Mouse (Mus musculus) right cerebral cortex, postnatal 25 days (tissue): ENCODE measurements around the gene Myo6.
A peak's percentile ranks its signal among the peaks of the same experiment; 100 is the strongest.

ENCODE experiments used
- DNase-seq: peaks from one replicate; pipeline ENCODE4 v3.0.0; 2022

The Myo6 gene

DNA sequence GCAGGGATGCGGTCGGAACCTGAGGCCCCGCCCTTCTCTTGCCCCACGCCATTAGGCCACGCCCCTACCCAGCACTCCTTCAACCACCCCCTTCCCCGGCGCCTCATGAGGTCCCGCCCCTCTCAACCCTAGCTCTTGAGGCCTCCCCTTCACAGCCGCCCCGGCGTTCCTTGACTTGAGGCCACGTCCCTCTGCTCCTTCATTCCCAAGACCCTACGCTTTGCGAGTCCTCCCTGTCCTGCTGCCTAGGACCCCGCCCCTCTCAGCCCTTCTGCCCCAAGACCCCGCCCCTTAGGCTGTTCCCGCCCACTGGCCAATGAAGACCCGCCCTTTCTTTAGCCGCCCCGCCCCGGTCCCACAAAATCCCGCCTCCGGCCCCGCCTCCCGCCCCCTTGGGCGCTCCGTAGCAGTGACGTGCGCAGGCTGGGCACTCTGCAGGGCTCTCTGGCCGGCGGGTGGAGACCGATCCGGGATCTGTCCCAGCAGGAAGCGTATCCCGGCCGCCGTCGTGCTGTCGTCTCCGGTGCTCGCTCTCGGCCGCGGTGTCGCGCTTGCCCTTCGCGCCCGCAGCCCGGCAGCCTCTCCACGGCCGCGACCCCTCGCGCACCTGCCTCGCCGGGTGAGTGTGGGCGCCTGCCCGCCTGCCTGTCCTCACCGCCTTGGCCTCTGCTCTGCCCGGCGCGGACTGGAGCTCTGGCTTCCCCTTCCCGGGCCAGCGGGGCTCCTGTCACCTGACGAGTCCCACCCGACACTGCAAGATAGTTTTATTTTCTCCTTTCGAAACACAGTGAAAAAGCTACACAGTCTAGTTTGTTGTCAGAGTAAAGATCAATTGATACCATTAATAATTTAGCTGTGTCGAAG is at the start of gene Myo6:
Gene Myo6, plus strand, starts transcription at position 421 of the 864 bp plus-strand sequence.
- DNase-seq = peak; percentile 94

DNA sequence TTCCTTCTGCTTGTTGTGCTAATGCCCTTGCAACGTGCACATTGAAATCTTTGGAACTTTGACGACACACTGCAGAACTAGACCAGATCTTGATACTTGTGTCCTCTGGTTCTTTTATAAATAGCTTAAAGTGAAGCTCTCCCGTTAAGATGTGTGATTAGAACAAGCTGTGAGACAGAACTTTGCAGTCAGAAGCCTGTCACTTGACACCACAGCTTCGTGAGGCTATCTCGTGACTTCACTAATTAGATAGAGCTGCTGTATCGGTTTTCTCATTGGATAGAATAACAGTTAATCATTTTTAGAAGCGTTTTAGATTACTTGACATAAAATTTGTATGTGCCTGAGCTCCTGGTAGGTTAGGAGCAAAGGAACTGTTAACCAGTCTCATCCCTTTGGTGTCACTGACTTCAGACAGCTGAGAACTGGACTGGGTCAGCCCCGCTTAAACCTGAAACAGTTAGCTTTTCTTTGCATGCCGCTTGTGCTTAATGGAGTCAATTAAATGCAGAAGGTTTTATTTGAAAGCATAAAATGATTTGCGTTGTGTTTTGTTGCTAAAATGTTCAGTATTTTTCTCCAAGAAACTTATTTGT is 18.7 kb upstream of the Myo6 start:
- DNase-seq = no peak

DNA sequence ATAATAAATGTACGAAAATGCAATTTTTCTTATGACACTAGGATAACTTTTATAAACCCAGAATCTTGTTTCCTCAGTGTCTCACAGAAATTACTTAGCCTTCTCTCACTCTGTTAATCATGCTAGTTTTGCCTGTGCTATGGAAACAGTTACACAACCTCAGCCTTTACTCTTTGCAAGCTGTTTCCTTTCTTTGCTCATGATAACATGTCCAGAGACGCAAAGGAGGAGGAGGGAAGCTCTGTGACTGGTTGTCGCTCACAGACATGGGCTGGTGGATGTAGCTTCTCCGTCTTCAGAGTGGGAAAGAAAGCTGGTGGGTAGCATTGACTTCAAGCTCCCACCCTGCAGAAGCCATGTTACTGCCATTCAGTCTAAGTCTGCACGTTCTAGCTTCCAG is 15.2 kb upstream of the Myo6 start:
- no peak for DNase-seq

DNA sequence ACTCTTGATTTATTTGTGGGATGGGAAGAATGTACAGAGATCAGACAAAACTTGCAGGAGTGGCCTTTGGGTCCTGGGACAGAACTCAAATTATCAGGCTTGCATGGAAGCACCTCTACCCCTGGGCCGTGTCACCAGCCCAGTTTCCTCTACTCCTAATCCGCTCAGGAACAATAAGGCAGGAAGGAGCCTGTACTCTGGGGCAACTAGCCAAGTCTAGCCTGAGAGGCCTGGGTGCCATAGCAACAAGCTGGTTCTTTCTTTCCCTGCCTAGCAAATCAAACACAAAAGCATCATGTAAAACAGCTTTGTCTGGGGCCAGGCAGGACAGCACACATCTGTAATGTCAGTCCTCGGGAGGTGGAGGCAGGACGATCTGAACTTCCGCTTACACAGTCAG is 9.6 kb upstream of the Myo6 start:
- DNase-seq = peak; percentile 24

DNA sequence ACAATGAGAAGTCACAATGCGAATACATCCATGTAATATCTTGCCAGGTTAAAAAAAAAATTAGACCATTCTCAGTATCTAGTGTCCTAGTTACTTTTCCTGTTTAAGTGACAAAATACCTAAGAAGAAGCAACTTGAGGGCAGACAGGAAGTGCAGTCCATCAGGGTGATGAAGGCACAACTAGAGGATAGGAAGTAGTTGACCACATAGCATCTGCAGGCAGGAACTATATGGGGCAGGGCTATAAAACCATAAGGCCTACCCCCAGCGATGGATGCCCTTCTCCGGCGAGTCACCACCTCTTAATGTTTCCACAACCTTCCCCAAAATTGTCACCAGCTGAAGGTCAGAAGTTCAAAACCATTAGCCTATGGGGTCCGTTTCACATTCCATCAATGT is 8.1 kb upstream of the Myo6 start:
- DNase-seq = no peak

DNA sequence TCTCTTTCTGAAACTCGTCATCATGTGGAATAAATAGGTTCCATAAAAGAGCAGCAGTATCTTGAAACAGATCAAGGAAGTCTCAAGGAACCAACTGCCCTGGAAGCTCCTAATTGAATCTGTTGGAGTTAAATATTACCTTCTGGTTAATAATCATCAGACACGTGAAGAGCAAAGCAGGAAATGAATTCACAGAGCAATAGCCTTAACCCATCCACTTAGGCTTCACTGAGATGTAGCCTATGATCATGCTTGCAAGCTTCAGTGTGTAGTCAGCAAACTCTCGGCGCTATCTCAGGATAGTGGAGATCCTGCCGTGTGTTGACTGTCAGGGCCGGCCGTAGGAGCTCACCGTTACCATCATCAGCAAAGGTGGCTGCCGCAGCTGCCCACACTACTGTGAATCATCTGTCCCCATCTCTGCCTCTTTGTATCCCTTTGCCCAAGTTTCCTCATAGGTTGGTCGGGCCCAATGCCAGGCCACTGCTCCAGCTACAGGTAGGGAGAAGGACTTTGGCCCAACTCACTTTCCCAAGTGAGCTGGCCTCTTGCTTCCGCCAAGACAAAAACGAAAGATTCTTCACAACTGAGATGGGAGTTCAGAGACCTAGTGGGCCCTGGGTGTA is 6.9 kb upstream of the Myo6 start:
- no peak for DNase-seq

DNA sequence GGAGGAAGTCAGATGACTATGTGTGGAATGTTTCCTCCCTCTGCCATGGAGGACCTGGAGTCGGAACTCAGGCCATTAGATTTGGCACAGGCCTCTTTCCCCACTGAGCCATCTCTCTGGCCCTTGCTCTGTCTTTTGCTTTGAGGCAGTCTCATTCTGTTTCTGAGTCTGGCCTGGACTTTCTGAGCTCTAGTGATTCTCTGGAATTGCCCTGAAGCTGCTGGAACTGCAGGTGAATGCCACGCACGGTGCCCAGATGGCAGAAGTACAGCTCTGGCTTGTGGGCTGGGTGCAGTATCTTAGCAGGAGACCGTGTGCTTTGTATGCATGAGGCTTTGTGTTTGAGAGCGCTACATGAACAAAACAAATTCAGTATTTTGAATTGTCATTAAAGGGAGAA is 5.9 kb upstream of the Myo6 start:
- DNase-seq = no peak

DNA sequence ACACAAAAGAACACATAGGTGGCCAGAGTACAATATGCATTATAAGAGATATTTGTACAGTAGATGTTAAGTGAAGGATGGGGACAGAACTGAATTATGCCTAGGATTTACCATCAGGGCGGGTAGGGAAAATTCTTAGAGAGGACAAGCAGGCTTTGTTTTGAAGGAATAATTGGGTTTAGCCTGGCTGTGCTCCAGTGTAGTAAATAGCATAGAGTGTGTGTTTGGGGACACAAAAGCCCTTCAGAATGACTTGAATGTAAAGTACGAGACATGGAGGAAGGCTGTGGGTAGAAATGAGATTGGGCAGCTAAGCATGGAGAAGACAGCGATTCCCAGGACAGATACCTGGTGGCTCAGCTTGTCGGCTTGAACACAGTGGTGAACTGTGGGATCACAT is 3.4 kb upstream of the Myo6 start:
- DNase-seq = no peak

DNA sequence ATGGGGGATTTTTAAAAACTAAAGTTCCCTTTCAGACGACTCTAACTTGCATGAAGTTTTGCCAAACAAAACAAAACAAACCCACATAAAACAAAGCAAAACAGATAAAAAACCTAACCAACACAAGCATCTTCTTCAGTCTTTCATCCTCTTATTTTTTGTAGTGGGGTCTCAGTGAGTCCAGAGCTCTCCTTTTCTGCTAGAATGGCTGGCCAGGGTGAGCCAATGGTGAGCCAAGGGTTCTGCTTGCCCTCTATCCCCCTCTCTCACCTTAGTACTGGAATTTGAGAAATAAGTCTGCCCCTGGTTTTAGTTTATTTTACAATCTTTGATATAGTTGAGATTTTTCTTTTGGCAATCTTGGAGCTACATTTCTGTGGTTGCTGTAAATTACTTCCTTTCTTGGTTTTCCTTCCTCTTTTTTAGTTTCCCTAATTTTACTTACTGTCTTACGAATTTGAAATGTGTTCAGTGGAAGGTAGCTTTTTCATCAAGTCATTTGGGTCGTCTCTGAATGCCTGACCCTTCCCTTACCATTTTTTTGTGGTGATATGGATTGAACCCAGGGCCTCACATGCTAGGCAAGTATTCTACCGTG is 1.6 kb upstream of the Myo6 start:
- DNase-seq = no peak

DNA sequence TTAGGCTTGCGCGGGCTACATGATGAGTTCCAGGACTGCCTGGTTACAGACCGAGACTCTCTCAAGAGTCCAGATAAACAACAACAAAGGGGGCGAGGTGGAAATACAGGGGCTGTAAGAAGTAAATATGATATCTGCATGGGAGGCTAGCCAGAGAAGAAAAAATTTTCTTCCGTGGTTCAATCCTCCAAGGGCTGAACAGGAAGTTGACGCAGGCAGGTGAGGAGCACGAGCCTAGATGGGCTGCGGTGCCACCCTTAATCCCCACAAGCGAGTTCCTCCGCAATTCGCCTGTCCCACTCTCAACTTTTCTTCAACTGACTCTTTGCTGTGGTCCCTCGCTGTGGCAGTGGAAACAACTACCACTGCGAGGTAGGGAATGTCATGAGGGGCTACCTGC is 640 bp upstream of the Myo6 start:
- no peak for DNase-seq

DNA sequence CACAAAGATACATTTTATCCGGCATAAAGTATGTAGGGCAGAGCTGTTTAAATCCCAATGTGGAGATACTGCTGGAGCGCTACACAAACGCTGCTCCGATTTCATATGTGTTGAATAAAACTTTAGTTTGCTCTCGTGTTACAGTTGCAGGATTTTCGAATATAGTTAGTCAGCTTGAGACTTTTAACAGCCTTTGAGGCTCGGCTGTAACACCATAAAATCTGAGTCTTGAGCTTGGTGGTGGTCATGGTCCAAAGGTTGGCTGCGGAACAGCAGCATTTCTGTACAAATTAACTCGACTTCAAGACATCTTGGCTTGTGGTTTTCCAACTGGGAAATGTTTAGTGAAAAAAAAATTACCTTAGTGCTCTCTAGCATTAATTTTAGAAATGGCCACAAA is 859 bp downstream of the Myo6 start:
- DNase-seq = no peak

DNA sequence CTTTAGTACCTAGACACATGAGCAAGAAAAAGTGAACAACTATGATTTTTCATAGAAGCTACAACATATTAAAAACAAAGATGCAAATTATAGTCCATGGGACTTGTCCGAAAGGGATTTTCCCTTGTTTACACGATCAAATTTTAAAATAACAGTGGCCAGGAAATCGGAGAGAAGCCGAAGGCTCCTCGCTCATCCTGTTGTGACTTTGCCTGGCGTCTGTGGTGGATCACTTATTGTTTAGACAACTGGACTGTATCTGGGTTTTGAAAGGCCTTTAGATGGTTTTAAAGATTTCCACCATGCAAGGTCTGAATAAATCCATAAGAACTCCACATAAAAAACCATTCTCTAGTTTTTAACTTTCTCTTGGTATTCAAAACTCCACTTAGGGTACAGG is 1.6 kb downstream of the Myo6 start:
- no peak for DNase-seq

DNA sequence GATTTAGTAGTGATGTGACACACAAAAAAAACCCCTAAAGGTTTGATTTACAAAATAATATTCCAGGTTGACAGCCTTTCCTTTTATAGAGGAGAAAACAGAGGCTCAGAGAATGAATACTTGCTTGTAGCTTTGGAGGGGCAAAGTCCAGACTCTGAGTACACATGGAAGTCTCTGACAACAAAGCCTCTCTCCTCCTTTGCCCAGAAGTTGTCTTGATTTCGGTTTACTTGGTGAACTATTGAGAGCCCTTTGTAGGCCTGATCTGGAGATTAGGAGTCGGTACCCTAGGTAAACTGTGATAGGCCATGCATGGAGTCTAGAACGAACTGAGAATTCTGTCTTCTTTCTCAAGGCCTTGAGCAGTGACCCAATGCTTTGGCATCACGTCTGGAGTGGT is 2.3 kb downstream of the Myo6 start:
- no peak for DNase-seq

DNA sequence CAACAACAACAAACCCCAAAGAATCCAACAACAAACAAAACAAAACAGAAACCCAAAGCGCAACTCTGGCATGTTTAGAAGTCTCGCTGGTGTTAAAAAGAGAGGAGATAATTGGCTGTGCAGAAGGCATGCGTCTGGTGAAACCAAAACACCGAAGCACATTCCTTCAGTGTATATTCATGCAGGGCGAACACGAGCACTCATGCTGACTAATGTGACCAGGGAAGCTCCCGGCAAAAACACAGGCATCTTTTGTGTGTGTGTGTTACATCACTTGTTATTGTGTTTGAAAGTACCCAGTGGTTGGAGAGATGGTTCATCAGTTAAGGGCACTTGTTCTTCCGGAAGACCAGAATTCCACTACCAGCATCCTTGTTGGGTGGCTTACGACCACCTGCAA is 4.7 kb downstream of the Myo6 start:
- DNase-seq = no peak

DNA sequence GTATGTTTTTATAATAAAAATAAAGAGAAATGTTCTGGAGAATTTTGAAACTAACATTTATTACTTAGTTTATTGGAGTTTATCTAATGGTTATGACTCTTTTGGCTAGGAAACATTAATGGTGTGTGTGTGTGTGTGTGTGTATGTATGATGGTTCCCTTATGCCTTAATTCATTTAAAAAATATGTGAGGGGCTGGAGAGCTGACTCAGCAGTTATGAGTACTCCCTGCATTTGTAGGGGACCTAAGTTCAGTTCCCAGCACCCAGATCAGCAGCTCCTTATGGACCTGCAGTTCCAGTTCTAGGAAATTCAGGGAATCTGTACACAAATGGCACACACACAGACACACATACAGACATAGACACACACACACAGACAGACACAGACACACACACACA is 6.4 kb downstream of the Myo6 start:
- DNase-seq = no peak

DNA sequence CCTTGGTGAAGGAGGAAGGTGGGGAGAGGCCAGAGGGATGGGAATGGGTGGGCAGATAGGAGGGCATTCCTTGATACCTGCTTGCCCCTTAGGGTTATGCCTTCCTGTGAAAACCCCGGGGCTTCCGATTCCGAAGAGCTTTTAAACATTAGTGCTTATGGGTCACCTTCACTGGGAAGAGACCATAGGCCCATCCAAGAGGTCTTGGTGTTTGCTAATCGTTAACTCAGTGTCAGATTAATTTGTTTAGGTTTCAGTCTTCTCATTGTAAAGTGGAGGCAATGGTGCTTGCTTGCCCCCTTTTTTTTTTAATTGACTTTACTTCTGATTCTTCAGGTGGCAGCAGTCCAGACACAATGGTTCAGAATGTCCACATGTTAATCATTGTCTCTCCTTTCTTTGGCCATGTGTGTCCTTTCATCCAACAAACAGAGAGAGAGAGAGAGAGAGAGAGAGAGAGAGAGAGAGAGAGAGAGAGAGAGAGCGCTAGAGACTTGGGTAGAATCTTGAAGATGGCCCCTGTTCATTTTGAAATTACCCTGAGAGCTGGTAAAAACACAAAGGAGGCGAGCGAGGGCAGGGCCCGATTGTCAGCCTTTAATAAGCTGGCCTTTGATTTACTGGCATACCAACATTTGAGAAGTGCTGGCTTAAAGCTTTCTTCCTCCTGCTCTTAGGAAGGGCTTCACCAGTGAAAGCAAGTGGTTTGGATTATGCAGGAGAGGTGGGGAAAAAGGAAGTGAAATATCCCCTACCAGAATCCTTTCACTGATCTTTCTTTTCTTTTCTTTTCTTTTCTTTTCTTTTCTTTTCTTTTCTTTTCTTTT is 7.8 kb downstream of the Myo6 start:
- no peak for DNase-seq

DNA sequence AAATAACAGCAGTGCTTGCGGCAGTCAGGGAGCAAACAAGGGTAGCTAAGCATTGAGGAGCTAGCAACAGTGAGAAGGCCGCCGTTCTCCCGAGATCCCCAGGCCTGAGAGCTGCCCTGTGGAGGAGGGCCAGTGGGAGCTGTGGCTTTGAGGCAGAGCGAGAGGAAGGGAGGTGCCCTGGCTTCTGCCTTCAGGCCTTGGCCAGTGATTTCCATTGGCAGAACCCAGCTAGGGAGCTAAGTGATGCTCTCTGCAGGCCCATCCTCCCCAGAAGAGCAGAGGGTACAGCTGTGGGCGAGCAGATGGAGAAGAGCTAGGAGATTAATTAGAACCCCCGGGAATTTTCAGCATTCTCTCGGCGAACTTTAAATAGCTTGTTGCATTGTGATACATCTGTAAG is 8.8 kb downstream of the Myo6 start:
- peak; percentile 21 for DNase-seq

DNA sequence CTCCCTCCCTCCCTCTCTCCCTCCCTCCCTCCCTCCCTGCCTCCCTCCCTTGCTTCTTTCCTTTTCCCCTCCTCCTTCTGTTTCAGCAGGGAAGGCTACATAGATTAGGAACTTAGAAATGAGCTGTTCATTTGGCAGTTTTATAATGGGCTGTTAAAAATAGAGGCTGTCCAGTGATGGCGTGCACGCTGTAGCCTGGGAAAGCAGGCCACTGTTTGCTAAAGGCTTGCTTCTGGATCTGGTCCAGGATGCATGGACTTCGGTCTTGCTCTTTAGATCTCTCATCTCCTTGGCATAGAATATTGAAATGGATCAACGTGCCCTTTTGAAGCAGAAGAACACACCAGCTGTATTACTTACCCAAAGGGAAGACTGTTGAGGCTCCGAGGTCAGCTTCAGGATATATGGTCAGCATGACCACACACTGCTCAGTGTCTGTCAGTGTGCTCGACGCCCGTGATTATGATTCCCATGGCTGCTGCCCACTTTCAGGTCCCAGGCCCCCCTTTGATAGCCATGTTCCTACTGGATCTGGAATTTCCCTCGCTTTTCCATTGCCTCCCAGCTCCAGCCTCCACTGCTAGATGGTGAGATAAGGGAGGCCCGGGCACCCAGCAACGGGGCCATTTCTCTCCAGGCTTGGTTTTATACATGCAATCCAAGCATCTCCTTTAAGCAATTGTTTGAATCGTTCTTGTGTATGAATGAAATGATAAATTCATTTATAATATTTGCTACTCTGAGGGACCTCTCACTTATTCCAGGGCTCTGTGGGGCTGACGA is 12.1 kb downstream of the Myo6 start:
- no peak for DNase-seq

DNA sequence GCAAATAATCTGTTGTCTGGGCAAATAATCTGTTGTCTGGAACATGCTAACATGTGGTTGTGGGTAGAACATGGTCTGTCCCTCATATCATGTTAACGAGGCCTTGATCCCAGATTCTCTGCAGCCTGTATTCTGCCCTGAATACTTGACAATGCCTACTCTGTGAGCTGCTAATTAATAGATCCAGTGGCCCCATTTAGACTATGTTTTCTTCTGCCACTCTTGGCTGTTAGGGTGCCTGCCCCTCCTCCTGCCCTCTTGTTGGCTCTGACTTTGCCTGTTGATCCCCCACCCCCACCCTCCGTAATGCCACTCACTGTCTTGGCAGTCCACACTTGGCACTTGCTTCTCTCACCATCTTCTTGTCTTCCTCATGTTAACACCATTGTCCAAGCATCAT is 13.8 kb downstream of the Myo6 start:
- DNase-seq = no peak

DNA sequence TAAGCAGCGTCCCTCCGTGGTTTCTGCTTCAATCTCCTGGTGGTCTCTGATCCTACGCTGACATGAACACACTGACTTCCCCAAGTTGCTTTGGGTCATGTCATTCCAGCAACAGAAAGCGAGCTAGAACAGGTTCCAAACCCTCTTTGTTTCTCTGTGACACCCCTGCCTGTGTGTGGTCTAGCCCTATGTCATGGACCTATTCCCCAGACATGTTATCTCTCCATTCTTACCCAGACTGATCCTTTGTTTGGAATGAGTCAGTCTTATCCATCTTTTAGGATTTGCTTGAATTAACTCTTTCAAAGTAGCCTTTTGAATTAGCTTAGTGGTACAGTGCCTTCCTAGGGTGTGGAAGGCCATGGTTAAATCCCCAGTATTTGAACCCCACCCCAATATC is 14.9 kb downstream of the Myo6 start:
- DNase-seq = no peak

DNA sequence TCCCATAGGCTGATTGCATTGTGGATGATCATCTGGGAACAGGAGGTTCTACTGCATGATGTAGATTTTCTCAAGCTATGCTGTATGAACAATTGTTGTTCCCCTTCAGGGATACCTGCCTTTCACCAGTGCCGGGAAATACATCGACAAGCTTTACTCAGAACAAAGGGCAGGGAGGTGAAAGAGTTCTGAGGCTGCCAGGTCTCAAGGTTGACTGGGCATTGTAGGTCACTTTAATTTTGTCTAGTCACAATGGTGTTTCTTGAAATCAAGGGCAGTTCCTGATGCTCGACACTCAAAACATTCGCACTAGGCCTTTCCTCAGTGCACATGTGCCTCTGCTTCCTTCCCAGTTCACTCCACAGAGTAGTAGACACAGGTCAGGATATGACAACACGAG is 15.9 kb downstream of the Myo6 start:
- DNase-seq = no peak

DNA sequence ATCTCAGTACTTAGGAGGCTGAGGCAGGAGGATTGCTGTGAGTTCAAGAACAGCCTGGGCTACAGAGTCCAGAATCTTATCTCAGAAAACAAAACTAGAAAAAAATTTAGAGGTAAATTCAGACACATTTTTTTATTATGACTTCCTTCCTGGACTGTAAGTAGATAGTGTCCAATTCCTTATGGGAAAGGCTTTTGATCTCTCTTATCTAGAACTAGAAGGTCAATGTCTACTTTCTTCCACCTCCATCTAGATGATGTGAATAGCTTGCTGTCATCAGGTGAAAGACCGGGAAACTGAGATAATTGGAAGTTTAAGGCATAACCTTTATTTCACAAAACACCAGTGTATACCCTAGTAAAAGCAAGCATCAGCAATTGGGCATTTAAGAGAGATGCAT is 16.9 kb downstream of the Myo6 start:
- DNase-seq = no peak
